Mouse (Mus musculus) neural tube, embryonic 13.5 days (tissue): ENCODE data around the gene Osbpl10. TPM values are rescaled to one million over a fixed set of nuclear protein-coding genes. Genes with fewer than 3 reads are reported as not detected.
A peak's percentile ranks its signal among the peaks of the same experiment; 100 is the strongest.

Source experiments
- ATAC-seq: fragments of 200-750 bp; cut with Nextera tagmentation; 2 replicates; pipeline ENCODE4 v1.8.0; 2017; ENCODE audit warnings: low read depth, mild to moderate bottlenecking, moderate TSS enrichment, moderate library complexity
- H3K27ac ChIP-seq: fragments of 300-500 bp; sonication (generic); replicated peaks from 2 replicates; pipeline ENCODE4 v1.5.1; 2015; ENCODE audit warnings: moderate library complexity, mild to moderate bottlenecking, inconsistent platforms
- H3K27me3 ChIP-seq: fragments of 300-500 bp; sonication (generic); 2 replicates; pipeline ENCODE4 v1.6.1; 2015; ENCODE audit warnings: mild to moderate bottlenecking, inconsistent platforms
- H3K36me3 ChIP-seq: fragments of 300-500 bp; sonication (generic); 2 replicates; pipeline ENCODE4 v1.6.1; 2015; ENCODE audit warnings: mild to moderate bottlenecking, inconsistent platforms
- H3K4me1 ChIP-seq: fragments of 300-500 bp; sonication (generic); replicated peaks from 2 replicates; pipeline ENCODE4 v1.6.1; 2015; ENCODE audit warnings: inconsistent platforms
- H3K4me2 ChIP-seq: fragments of 300-500 bp; sonication (generic); 2 replicates; pipeline ENCODE4 v1.6.1; 2015; ENCODE audit warnings: inconsistent platforms, mild to moderate bottlenecking, moderate library complexity
- H3K4me3 ChIP-seq: fragments of 300-500 bp; sonication (generic); 2 replicates; pipeline ENCODE4 v1.5.1; 2015; ENCODE audit warnings: mild to moderate bottlenecking, inconsistent platforms
- H3K9ac ChIP-seq: fragments of 300-500 bp; sonication (generic); 2 replicates; pipeline ENCODE4 v1.6.1; 2015; ENCODE audit warnings: moderate library complexity, mild to moderate bottlenecking, inconsistent platforms
- H3K9me3 ChIP-seq: fragments of 300-500 bp; sonication (generic); 2 replicates; pipeline ENCODE4 v1.6.1; 2016; ENCODE audit warnings: inconsistent platforms
- WGBS: fragments of 180-500 bp; shearing (Covaris S2); methylation state at CpG from one replicate; pipeline ENCODE4 v1.1.7; 2015; 5-methylcytosine and 5-hydroxymethylcytosine counted together
- polyA plus RNA-seq: library from polyadenylated mRNA; unstranded; fragments of >200 nt; fragmentation: Nextera tagmentation; extraction: Ambion mirVana; gene quantifications from 2 replicates; pipeline ENCODE4 v1.2.1, GENCODE M21; 2015

The Osbpl10 gene
- polyA plus RNA-seq: 3.2 and 3.5 TPM in 2 replicates

GRCm38 (mm10) chr9:114978281-114979111, at the start of gene Osbpl10:
Gene Osbpl10, plus strand, starts transcription at chr9:114978569.
- H3K9me3 ChIP-seq: no peaks in the 10 kb centered on the region
- peak within 1 kb of the TSS; percentile 88 for H3K27ac ChIP-seq
- peaks cover 31% of the 10 kb centered on the region for H3K27me3 ChIP-seq
- under 1% methylated on average over 48 of the region's 86 CpGs for WGBS
- peaks cover 22% of the 10 kb centered on the region for H3K4me1 ChIP-seq
- H3K4me3 ChIP-seq: peak within 1 kb of the TSS; percentile 67
- peak within 1 kb of the TSS; percentile 88 for H3K4me2 ChIP-seq
- H3K36me3 ChIP-seq: no peaks in the 10 kb centered on the region
- peak within 1 kb of the TSS; percentile 86 for H3K9ac ChIP-seq
- peak; percentile 86 for ATAC-seq

DNA sequence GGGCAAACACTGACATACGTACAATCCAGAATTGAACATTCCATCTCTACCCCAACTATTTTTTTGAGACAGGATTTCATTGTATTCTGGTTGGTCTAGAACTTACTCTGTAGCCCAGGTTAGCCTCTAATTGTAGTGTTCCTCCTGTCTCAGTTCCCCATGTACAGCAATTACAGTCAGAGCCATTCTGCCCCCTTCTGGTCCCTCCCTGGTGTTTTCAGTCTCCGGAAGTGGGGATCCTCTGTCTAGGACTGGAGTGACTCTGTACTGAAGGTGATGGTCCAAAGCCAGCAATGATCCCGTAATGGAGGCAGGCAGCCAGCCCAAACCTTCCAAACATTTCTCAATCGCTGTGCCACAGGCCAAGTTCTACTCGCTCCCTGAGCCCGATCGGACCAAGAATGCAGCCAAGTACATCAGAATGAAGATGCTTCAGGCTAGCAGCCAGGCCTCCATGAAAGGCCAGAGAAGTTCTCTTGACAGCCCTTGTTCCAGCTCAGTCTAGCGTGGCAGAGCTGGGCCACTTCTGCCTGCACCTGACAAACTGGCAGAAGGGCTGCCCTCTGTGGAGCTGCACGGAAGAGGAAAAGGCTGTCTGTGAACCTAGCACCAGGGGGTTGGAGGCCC, 47.8 kb upstream of the Osbpl10 start:
- H3K36me3 ChIP-seq: no peaks in the 10 kb centered on the region
- H3K27me3 ChIP-seq: no peaks in the 10 kb centered on the region
- no peak overlapping the region for H3K4me3 ChIP-seq
- no peak overlapping the region for H3K27ac ChIP-seq
- H3K9me3 ChIP-seq: no peaks in the 10 kb centered on the region
- 83% methylated on average over 9 of the region's 9 CpGs for WGBS
- H3K9ac ChIP-seq: no peak overlapping the region
- H3K4me2 ChIP-seq: no peak overlapping the region
- peaks cover 17% of the 10 kb centered on the region for H3K4me1 ChIP-seq
- no peak for ATAC-seq

- Histone ChIP-seq H3K9ac (peak overlapping the region; percentile 75), H3K36me3 (no peaks in the 10 kb centered on the region), H3K4me2 (peak overlapping the region; percentile 78), H3K9me3 (no peaks in the 10 kb centered on the region), H3K27me3 (no peaks in the 10 kb centered on the region), H3K4me3 (peak overlapping the region; percentile 57), H3K27ac (no peak overlapping the region), H3K4me1 (peaks cover 17% of the 10 kb centered on the region)
- 21% methylated on average over 13 of the region's 13 CpGs for WGBS
- ATAC-seq: no peak
Observed at GRCm38 (mm10) chr9:114932607-114933006, 45.8 kb upstream of the Osbpl10 start.

DNA sequence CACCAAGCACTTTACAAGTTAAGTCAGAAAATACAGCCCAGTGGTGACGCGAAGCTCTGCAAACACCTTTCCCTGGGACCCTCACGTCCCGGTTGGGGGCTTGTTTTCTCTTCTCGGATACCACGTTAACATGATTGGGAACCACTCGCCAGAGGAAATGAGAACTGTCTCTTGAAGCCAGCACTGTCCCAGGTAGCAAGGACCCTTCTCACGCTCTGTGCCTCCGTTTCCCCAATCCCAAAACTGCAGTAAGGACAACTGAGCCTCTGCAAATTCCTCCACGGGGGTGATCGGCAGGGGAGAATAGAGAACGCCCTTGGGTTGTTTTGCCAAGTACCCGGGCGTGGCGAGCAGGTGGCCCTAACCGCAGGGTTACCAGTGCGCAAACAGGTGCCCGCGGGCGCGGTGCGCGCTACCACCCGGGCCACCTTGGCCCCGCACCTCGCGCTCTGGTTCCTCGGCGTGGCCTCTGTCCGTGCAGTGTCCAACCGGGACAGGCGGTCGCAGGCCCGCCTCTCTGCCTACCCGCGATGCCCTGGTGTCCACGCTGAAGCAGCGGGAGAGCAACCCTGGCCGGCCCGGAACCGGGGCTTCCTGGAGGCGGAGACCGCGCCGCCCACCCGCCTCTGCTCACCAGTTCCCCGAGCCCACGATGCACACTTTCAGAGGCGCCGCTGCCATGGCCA, 45.2 kb upstream of the Osbpl10 start:
- ATAC-seq: peak; percentile 68
- peak overlapping the region; percentile 57 for H3K4me3 ChIP-seq
- H3K4me1 ChIP-seq: peaks cover 17% of the 10 kb centered on the region
- H3K27ac ChIP-seq: peak overlapping the region; percentile 73
- no peaks in the 10 kb centered on the region for H3K9me3 ChIP-seq
- H3K4me2 ChIP-seq: peak overlapping the region; percentile 78
- no peaks in the 10 kb centered on the region for H3K36me3 ChIP-seq
- under 1% methylated on average over 49 of the region's 50 CpGs for WGBS
- H3K9ac ChIP-seq: peak overlapping the region; percentile 75
- H3K27me3 ChIP-seq: no peaks in the 10 kb centered on the region

DNA sequence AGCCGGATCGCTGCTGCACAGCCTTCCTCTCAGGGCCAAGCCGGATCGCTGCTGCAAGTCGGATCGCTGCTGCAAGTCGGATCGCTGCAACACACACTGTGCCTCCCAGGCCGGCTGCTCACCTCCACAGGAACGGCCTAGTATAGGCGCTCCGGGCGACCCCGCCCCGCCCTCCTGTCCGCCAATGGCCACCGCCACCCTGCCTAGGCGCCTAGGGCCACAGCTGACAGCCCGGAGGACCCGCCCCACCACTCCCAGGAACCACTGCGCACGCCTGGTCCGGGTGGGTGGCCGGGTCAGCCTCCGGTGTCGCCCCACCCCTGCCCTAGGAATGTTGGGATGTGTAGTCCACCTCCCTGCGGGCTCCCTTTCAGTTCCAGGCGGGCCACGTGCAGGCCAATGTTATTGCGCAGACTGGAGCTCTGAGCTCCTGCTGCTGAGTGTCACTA, 44.6 kb upstream of the Osbpl10 start, which contains the start of gene Gpd1l:
Gene Gpd1l (minus strand): TSS at position 265 of the 449 bp plus-strand sequence.
- Histone ChIP-seq H3K4me1 (peaks cover 17% of the 10 kb centered on the region), H3K4me2 (peak within 1 kb of the TSS; percentile 78), H3K36me3 (no peaks in the 10 kb centered on the region), H3K9ac (peak within 1 kb of the TSS; percentile 75), H3K9me3 (no peaks in the 10 kb centered on the region), H3K27me3 (no peaks in the 10 kb centered on the region), H3K4me3 (peak within 1 kb of the TSS; percentile 57), H3K27ac (peak within 1 kb of the TSS; percentile 73)
- WGBS: under 1% methylated on average over 30 of the region's 30 CpGs
- ATAC-seq: peak; percentile 97

DNA sequence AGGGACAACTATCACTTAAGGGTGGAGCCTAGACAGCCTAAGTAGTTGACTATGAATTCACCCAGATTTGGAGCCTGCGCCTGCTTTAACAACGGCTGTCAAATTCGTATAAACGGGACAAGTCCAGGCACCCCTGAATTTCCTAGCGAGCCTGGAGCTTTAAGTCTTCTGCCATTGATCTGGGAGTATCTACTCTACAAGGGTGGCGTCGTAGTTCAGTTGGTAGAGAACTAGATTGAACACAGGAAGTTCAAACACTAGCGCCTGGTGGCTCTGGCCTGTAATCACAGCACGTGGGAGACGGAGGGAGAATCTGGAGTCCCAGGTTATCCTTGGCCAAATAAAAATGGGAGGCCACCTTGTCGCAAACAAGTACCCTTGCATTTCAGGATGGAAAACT, 44.1 kb upstream of the Osbpl10 start:
- Histone ChIP-seq H3K4me3 (peak overlapping the region; percentile 57), H3K9ac (no peak overlapping the region), H3K27me3 (no peaks in the 10 kb centered on the region), H3K4me1 (peaks cover 17% of the 10 kb centered on the region), H3K9me3 (no peaks in the 10 kb centered on the region), H3K4me2 (peak overlapping the region; percentile 78), H3K36me3 (no peaks in the 10 kb centered on the region), H3K27ac (no peak overlapping the region)
- WGBS: 68% methylated on average over 11 of the region's 11 CpGs
- no peak; the same call in 1 of the 2 replicates for ATAC-seq

- H3K4me2 ChIP-seq: no peak overlapping the region
- H3K4me1 ChIP-seq: peaks cover 17% of the 10 kb centered on the region
- H3K27ac ChIP-seq: no peak overlapping the region
- H3K9me3 ChIP-seq: no peaks in the 10 kb centered on the region
- H3K36me3 ChIP-seq: no peaks in the 10 kb centered on the region
- no peaks in the 10 kb centered on the region for H3K27me3 ChIP-seq
- H3K9ac ChIP-seq: no peak overlapping the region
- no peak for ATAC-seq
- 78% methylated on average over 4 of the region's 4 CpGs for WGBS
- no peak overlapping the region for H3K4me3 ChIP-seq
Observed at GRCm38 (mm10) chr9:114935321-114935720, 43.0 kb upstream of the Osbpl10 start.

GRCm38 (mm10) chr9:114936687-114937086, 41.7 kb upstream of the Osbpl10 start:
- H3K9me3 ChIP-seq: no peaks in the 10 kb centered on the region
- WGBS: 79% methylated on average over 2 of the region's 2 CpGs
- no peak overlapping the region for H3K9ac ChIP-seq
- ATAC-seq: no peak
- H3K4me1 ChIP-seq: peaks cover 14% of the 10 kb centered on the region
- H3K4me2 ChIP-seq: no peak overlapping the region
- H3K27me3 ChIP-seq: no peaks in the 10 kb centered on the region
- H3K36me3 ChIP-seq: no peaks in the 10 kb centered on the region
- no peak overlapping the region for H3K27ac ChIP-seq
- H3K4me3 ChIP-seq: no peak overlapping the region

- Histone ChIP-seq H3K27me3 (no peaks in the 10 kb centered on the region), H3K27ac (no peak overlapping the region), H3K9me3 (0 out of 2 replicates have a peak, but pooled peaks cover 3% of the 10 kb centered on the region), H3K4me1 (no peaks in the 10 kb centered on the region), H3K4me2 (no peak overlapping the region), H3K36me3 (no peaks in the 10 kb centered on the region), H3K4me3 (no peak overlapping the region), H3K9ac (no peak overlapping the region)
- ATAC-seq: no peak
- 86% methylated on average over 3 of the region's 3 CpGs for WGBS
Observed at GRCm38 (mm10) chr9:114944642-114945041, 33.7 kb upstream of the Osbpl10 start.

DNA sequence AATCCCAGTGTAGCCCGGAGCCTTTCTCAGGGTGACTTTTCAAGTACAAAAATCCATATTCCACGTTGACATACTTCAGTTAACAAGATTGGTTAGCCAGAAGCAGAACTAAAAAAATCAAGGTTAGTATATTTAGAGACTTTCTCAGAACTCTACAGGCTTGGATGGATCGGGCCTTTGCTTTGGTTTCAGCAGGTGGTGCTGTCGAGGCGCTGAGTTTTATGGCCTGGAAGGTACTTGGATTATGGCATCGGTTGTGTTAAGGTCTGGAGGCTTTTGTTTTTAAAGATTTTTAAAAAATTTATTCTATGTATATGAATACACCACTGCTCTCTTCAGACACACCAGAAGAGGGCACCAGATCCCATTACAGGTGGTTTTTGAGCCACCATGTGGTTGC, 32.8 kb upstream of the Osbpl10 start:
- H3K9me3 ChIP-seq: 0 out of 2 replicates have a peak, but pooled peaks cover 3% of the 10 kb centered on the region
- no peak overlapping the region for H3K27ac ChIP-seq
- H3K4me2 ChIP-seq: no peak overlapping the region
- H3K4me1 ChIP-seq: no peaks in the 10 kb centered on the region
- 85% methylated on average over 6 of the region's 6 CpGs for WGBS
- no peaks in the 10 kb centered on the region for H3K27me3 ChIP-seq
- no peak overlapping the region for H3K4me3 ChIP-seq
- no peak for ATAC-seq
- H3K9ac ChIP-seq: no peak overlapping the region
- H3K36me3 ChIP-seq: no peaks in the 10 kb centered on the region

DNA sequence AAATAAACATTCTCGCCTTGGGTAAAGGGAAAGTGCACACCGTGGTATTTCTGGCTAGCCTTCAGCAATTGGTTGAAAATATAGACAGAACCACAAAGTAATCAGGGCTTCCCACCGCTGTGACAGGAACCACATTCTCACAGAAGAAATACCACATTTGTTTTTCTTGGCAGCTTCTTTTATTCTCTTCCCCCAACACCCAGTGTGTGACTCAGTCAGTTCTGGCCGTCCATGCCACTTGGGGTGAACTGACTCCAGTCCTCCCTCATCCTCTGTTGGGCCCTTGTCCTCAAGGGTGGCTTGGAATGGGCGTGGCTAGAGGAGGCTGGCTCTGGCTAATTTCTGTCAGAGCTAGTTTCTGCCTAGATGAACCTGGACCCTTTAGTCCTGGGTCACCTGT, 30.0 kb upstream of the Osbpl10 start:
- Histone ChIP-seq H3K9ac (no peak overlapping the region), H3K4me2 (no peak overlapping the region), H3K9me3 (no peaks in the 10 kb centered on the region), H3K4me1 (no peaks in the 10 kb centered on the region), H3K27me3 (no peaks in the 10 kb centered on the region), H3K4me3 (no peak overlapping the region), H3K27ac (no peak overlapping the region), H3K36me3 (no peaks in the 10 kb centered on the region)
- no peak for ATAC-seq
- 56% methylated on average over 5 of the region's 5 CpGs for WGBS

GRCm38 (mm10) chr9:114952866-114953265, 25.5 kb upstream of the Osbpl10 start:
- Histone ChIP-seq H3K36me3 (no peaks in the 10 kb centered on the region), H3K9me3 (no peaks in the 10 kb centered on the region), H3K4me2 (no peak overlapping the region), H3K4me3 (no peak overlapping the region), H3K27me3 (no peaks in the 10 kb centered on the region), H3K27ac (no peak overlapping the region), H3K9ac (no peak overlapping the region), H3K4me1 (no peaks in the 10 kb centered on the region)
- WGBS: 43% methylated on average over 1 of the region's 1 CpGs
- no peak for ATAC-seq
